Mouse (Mus musculus): ENCODE measurements around the gene Styxl1.

DNA sequence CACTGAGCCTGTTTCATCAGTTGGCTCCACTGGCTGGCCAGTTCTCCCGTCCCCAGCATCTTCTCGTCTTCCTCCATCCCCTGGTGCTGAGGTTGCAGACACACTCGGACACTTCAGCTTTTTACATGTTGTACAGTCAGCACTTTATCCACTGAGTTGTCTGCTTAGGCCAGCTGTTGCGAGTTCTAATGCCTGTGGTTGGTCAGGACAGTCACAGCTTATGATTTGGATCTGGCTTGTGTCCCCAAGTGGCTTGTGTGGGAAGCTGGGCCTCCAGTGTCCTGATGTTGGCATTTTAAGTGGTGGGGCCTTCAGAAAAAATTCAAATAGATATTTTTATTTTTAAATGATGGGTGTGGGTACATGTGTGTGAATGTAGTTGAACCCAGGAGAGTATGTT lies 72.8 kb downstream of the Styxl1 start:
- TF ChIP-seq POLR2A (IDR thresholded peaks at IDR 0.05; ENCODE audit: insufficient read length, low read depth) (no peak), MYOG (IDR thresholded peaks at IDR 0.05; ENCODE audit: control insufficient read depth in 1 of 3, insufficient read depth in 1 of 3, insufficient read length in 2 of 3, low read depth in 2 of 3) (peak in 2 of 3 experiments; percentile 32 to 51), E2F4 (IDR thresholded peaks at IDR 0.05; ENCODE audit: insufficient read depth) (no peak), TCF12 (IDR thresholded peaks at IDR 0.05; ENCODE audit: insufficient read depth, poor library complexity, severe bottlenecking) (no peak), MAX (IDR thresholded peaks at IDR 0.05; ENCODE audit: low read depth) (no peak), CEBPB (IDR thresholded peaks at IDR 0.05; ENCODE audit: insufficient read depth, poor library complexity, severe bottlenecking) (no peak), POLR2AphosphoS2 (IDR thresholded peaks at IDR 0.05; ENCODE audit: insufficient read length, low read depth) (no peak), SRF (IDR thresholded peaks at IDR 0.05; ENCODE audit: control insufficient read depth, insufficient read length, low read depth) (no peak)

All from myocyte (in vitro differentiated cells).